Mouse (Mus musculus): Measurements from ENCODE around the gene Pum2. TPM values are rescaled to one million over a fixed set of nuclear protein-coding genes. Genes with fewer than 3 reads are reported as not detected.

The Pum2 gene
- polyA plus RNA-seq, 1 experiment from 2014 or later: 42.1 TPM

- peak; percentile 39; the same call in 1 of the 2 replicates for ATAC-seq (ENCODE audit: low read depth)
Measured at GRCm38 (mm10) chr12:8764221-8764930, 90.4 kb downstream of the Pum2 start.

GRCm38 (mm10) chr12:8770946-8771843 is 97.3 kb downstream of the Pum2 start, which contains the start of gene Sdc1:
TSS of gene Sdc1 (plus strand) at chr12:8771323.
- peak; percentile 91 for ATAC-seq (ENCODE audit: low read depth)

More at GRCm38 (mm10) chr12:8764221-8764930, 90.4 kb downstream of the Pum2 start:
- no peaks in the 10 kb centered on the region for H3K4me1 ChIP-seq (replicated peaks; ENCODE audit: control insufficient read depth, insufficient read depth, low read length)
- H3K27me3 ChIP-seq (ENCODE audit: control insufficient read depth, insufficient read depth, low read depth, low read length): no peaks in the 10 kb centered on the region
- H3K4me3 ChIP-seq (ENCODE audit: low read length): no peak overlapping the region
- H3K27ac ChIP-seq (ENCODE audit: low read length): no peak overlapping the region
- no peak overlapping the region for H3K9ac ChIP-seq (ENCODE audit: low read length)
- H3K36me3 ChIP-seq (ENCODE audit: control insufficient read depth, insufficient read depth, low read length): no peaks in the 10 kb centered on the region
- no peak overlapping the region for H3K4me2 ChIP-seq (ENCODE audit: low read depth, low read length)
- no peaks in the 10 kb centered on the region for H3K9me3 ChIP-seq (ENCODE audit: control insufficient read depth, low read length)
- WGBS: 65% methylated on average over 15 of the region's 15 CpGs

GRCm38 (mm10) chr12:8771844-8772380 is 98.0 kb downstream of the Pum2 start:
- under 1% methylated on average over 37 of the region's 37 CpGs for WGBS
- H3K36me3 ChIP-seq (ENCODE audit: control insufficient read depth, insufficient read depth, low read length): no peaks in the 10 kb centered on the region
- peaks cover 27% of the 10 kb centered on the region for H3K4me1 ChIP-seq (replicated peaks; ENCODE audit: control insufficient read depth, insufficient read depth, low read length)
- H3K9ac ChIP-seq (ENCODE audit: low read length): peak overlapping the region; percentile 93
- H3K9me3 ChIP-seq (ENCODE audit: control insufficient read depth, low read length): no peaks in the 10 kb centered on the region
- H3K4me2 ChIP-seq (ENCODE audit: low read depth, low read length): peak overlapping the region; percentile 81
- peak overlapping the region; percentile 85 for H3K27ac ChIP-seq (ENCODE audit: low read length)
- peak; percentile 7 for ATAC-seq (ENCODE audit: low read depth)
- H3K27me3 ChIP-seq (ENCODE audit: control insufficient read depth, insufficient read depth, low read depth, low read length): no peaks in the 10 kb centered on the region
- H3K4me3 ChIP-seq (ENCODE audit: low read length): peak overlapping the region; percentile 87

More at GRCm38 (mm10) chr12:8770946-8771843, 97.3 kb downstream of the Pum2 start, which contains the start of gene Sdc1:
- Histone ChIP-seq H3K36me3 (ENCODE audit: control insufficient read depth, insufficient read depth, low read length) (no peaks in the 10 kb centered on the region), H3K4me1 (replicated peaks; ENCODE audit: control insufficient read depth, insufficient read depth, low read length) (peaks cover 23% of the 10 kb centered on the region), H3K27ac (ENCODE audit: low read length) (peak within 1 kb of the TSS; percentile 85), H3K27me3 (ENCODE audit: control insufficient read depth, insufficient read depth, low read depth, low read length) (no peaks in the 10 kb centered on the region), H3K9ac (ENCODE audit: low read length) (peak within 1 kb of the TSS; percentile 93), H3K4me2 (ENCODE audit: low read depth, low read length) (peak within 1 kb of the TSS; percentile 81), H3K9me3 (ENCODE audit: control insufficient read depth, low read length) (no peaks in the 10 kb centered on the region), H3K4me3 (ENCODE audit: low read length) (peak within 1 kb of the TSS; percentile 87)
- WGBS: under 1% methylated on average over 65 of the region's 67 CpGs

GRCm38 (mm10) chr12:8772451-8773143 is 98.7 kb downstream of the Pum2 start:
- H3K4me2 ChIP-seq (ENCODE audit: low read depth, low read length): peak overlapping the region; percentile 81
- peaks cover 27% of the 10 kb centered on the region for H3K4me1 ChIP-seq (replicated peaks; ENCODE audit: control insufficient read depth, insufficient read depth, low read length)
- peak overlapping the region; percentile 85 for H3K27ac ChIP-seq (ENCODE audit: low read length)
- no peaks in the 10 kb centered on the region for H3K27me3 ChIP-seq (ENCODE audit: control insufficient read depth, insufficient read depth, low read depth, low read length)
- H3K4me3 ChIP-seq (ENCODE audit: low read length): peak overlapping the region; percentile 87
- peak; percentile 54 for ATAC-seq (ENCODE audit: low read depth)
- H3K9me3 ChIP-seq (ENCODE audit: control insufficient read depth, low read length): no peaks in the 10 kb centered on the region
- H3K9ac ChIP-seq (ENCODE audit: low read length): peak overlapping the region; percentile 93
- no peaks in the 10 kb centered on the region for H3K36me3 ChIP-seq (ENCODE audit: control insufficient read depth, insufficient read depth, low read length)
- under 1% methylated on average over 50 of the region's 55 CpGs for WGBS

GRCm38 (mm10) chr12:8773336-8773735 is 99.4 kb downstream of the Pum2 start:
- Histone ChIP-seq H3K27ac (ENCODE audit: low read length) (peak overlapping the region; percentile 85), H3K27me3 (ENCODE audit: control insufficient read depth, insufficient read depth, low read depth, low read length) (no peaks in the 10 kb centered on the region), H3K36me3 (ENCODE audit: control insufficient read depth, insufficient read depth, low read length) (no peaks in the 10 kb centered on the region), H3K9me3 (ENCODE audit: control insufficient read depth, low read length) (no peaks in the 10 kb centered on the region), H3K4me1 (replicated peaks; ENCODE audit: control insufficient read depth, insufficient read depth, low read length) (peaks cover 27% of the 10 kb centered on the region), H3K4me3 (ENCODE audit: low read length) (peak overlapping the region; percentile 87), H3K9ac (ENCODE audit: low read length) (peak overlapping the region; percentile 93), H3K4me2 (ENCODE audit: low read depth, low read length) (peak overlapping the region; percentile 81)
- ATAC-seq (ENCODE audit: low read depth): no peak
- 19% methylated on average over 6 of the region's 6 CpGs for WGBS

- Histone ChIP-seq H3K4me1 (replicated peaks; ENCODE audit: control insufficient read depth, insufficient read depth, low read length) (peaks cover 27% of the 10 kb centered on the region), H3K4me2 (ENCODE audit: low read depth, low read length) (peak overlapping the region; percentile 81; the same call in 1 of the 2 replicates), H3K9ac (ENCODE audit: low read length) (no peak overlapping the region), H3K4me3 (ENCODE audit: low read length) (no peak overlapping the region), H3K9me3 (ENCODE audit: control insufficient read depth, low read length) (no peaks in the 10 kb centered on the region), H3K27me3 (ENCODE audit: control insufficient read depth, insufficient read depth, low read depth, low read length) (no peaks in the 10 kb centered on the region), H3K27ac (ENCODE audit: low read length) (no peak overlapping the region), H3K36me3 (ENCODE audit: control insufficient read depth, insufficient read depth, low read length) (no peaks in the 10 kb centered on the region)
- no peak for ATAC-seq (ENCODE audit: low read depth)
Measured at GRCm38 (mm10) chr12:8774183-8774582, 100.2 kb downstream of the Pum2 start.

- no peak overlapping the region; the same call in 1 of the 2 replicates for H3K4me2 ChIP-seq (ENCODE audit: low read depth, low read length)
- peak overlapping the region; percentile 48 for H3K27ac ChIP-seq (ENCODE audit: low read length)
- no peak overlapping the region for H3K4me3 ChIP-seq (ENCODE audit: low read length)
- H3K9me3 ChIP-seq (ENCODE audit: control insufficient read depth, low read length): no peaks in the 10 kb centered on the region
- ATAC-seq (ENCODE audit: low read depth): no peak
- no peaks in the 10 kb centered on the region for H3K36me3 ChIP-seq (ENCODE audit: control insufficient read depth, insufficient read depth, low read length)
- peaks cover 41% of the 10 kb centered on the region for H3K4me1 ChIP-seq (replicated peaks; ENCODE audit: control insufficient read depth, insufficient read depth, low read length)
- no peaks in the 10 kb centered on the region for H3K27me3 ChIP-seq (ENCODE audit: control insufficient read depth, insufficient read depth, low read depth, low read length)
- WGBS: 71% methylated on average over 7 of the region's 7 CpGs
- no peak overlapping the region for H3K9ac ChIP-seq (ENCODE audit: low read length)
Measured at GRCm38 (mm10) chr12:8776206-8776605, 102.3 kb downstream of the Pum2 start.

- no peaks in the 10 kb centered on the region for H3K27me3 ChIP-seq (ENCODE audit: control insufficient read depth, insufficient read depth, low read depth, low read length)
- no peak overlapping the region for H3K4me3 ChIP-seq (ENCODE audit: low read length)
- no peak for ATAC-seq (ENCODE audit: low read depth)
- H3K9me3 ChIP-seq (ENCODE audit: control insufficient read depth, low read length): no peaks in the 10 kb centered on the region
- peaks cover 46% of the 10 kb centered on the region for H3K4me1 ChIP-seq (replicated peaks; ENCODE audit: control insufficient read depth, insufficient read depth, low read length)
- H3K9ac ChIP-seq (ENCODE audit: low read length): no peak overlapping the region
- H3K27ac ChIP-seq (ENCODE audit: low read length): peak overlapping the region; percentile 48; the same call in 1 of the 2 replicates
- no peak overlapping the region for H3K4me2 ChIP-seq (ENCODE audit: low read depth, low read length)
- WGBS: 84% methylated on average over 3 of the region's 3 CpGs
- no peaks in the 10 kb centered on the region for H3K36me3 ChIP-seq (ENCODE audit: control insufficient read depth, insufficient read depth, low read length)
Measured at GRCm38 (mm10) chr12:8776741-8777140, 102.8 kb downstream of the Pum2 start.

Data from lung, embryonic 16.5 days (tissue).